Mouse (Mus musculus) MEL (cell line): ENCODE measurements at regions not wholly inside any gene's neighbourhood (a gene's known extent, or its start where the extent isn't known, plus 50 kb on each side); places are given as distances from the start of the nearest gene placed in this dataset.
"Not testable (repeated sequence)": the region's sequence is repeated elsewhere in the genome, so short reads cannot be mapped to it uniquely, and the experiment has no call there.

Source experiments
- EP300 ChIP-seq, 2 experiments: IDR thresholded peaks; 2 replicates each; pipeline ENCODE4 v1.6.1; 2011; ENCODE audit warnings: improper control_type of control experiment in 2 of 2, low read length in 2 of 2, low read depth in 1 of 2, mild to moderate bottlenecking in 1 of 2
- POLR2A ChIP-seq, 2 experiments: IDR thresholded peaks; 2 replicates each; pipeline ENCODE4 v1.6.1; 2011 to 2012; ENCODE audit warnings: low read length in 2 of 2, mild to moderate bottlenecking in 2 of 2, control low read depth in 1 of 2, improper control_type of control experiment in 1 of 2, low read depth in 1 of 2, moderate library complexity in 1 of 2; ENCODE audit not compliant: control insufficient read depth in 1 of 2, insufficient read depth in 1 of 2, poor library complexity in 1 of 2

DNA sequence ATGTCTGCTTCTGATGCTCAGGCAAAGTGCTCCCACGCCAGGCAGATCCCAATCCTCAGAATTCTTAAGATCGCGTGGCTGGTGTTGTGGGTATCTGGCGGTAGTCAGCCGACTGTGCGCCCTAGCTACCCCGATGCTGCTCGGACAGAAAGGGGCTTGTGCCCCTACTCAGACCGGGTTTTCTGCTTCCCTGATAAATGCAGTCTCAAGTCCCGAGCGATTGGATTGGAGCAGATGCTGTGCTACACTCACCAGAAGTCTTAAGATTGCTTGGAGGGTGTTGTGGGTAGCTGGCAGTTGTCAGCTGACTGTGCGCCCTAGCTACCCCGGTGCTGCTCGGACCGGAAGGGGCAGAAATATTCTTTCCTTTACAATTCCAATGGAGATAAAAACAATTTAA is 99.3 kb downstream of the Gm7489 start:
- not testable (repeated sequence) for TF ChIP-seq EP300 (IDR thresholded peaks at IDR 0.05; ENCODE audit: low read depth in 1 of 2, low read length in 2 of 2); POLR2A (IDR thresholded peaks at IDR 0.05; ENCODE audit: control insufficient read depth in 1 of 2, insufficient read depth in 1 of 2, low read depth in 1 of 2, low read length in 2 of 2, poor library complexity in 1 of 2)
